Mouse (Mus musculus): ENCODE measurements around the gene Phf12.
A peak's percentile ranks its signal among the peaks of the same experiment; 100 is the strongest.

GRCm38 (mm10) chr11:77983191-77983936 is 810 bp downstream of the Phf12 start:
- TF ChIP-seq CTCF (IDR thresholded peaks at IDR 0.05; ENCODE audit: borderline replicate concordance, control insufficient read depth, extremely low read depth, insufficient read depth, low read length, poor library complexity) (no peak), POLR2A (IDR thresholded peaks at IDR 0.05; ENCODE audit: control insufficient read depth, extremely low read depth, insufficient read depth, low read length, poor library complexity) (peak; percentile 19; the same call in 1 of the 2 replicates)
